Mouse (Mus musculus) frontal cortex, adult (tissue): ENCODE measurements at regions not wholly inside any gene's neighbourhood (a gene's known extent, or its start where the extent isn't known, plus 50 kb on each side); places are given as distances from the start of the nearest gene placed in this dataset.

ENCODE experiments used
- ATAC-seq: cut with Nextera tagmentation; 2 replicates; pipeline ENCODE4 v1.9.2; 2017; ENCODE audit warnings: mild to moderate bottlenecking, moderate library complexity, mixed read lengths; ENCODE audit not compliant: low TSS enrichment

DNA sequence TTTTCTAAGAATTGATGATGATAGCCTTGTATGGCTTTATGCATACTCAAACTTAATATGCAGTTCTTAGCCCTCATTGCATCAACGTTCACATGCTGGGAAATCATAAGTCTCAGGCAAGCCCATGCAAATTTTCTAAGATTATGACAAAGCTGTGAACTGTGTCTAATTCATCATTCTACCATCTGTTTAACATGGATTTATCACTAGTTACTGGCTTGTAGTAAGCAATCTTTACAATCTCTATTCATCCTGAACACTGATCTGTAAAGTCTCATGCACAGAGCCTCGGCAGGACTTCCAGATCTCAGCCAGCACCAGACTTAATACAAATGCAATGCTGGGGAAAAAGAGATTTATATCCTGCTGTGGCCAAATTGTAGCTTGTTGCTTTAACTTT is 6702.1 kb downstream of the 9330182O14Rik start:
- no peak for ATAC-seq

GRCm38 (mm10) chr15:46838067-46838466 is 6703.9 kb downstream of the 9330182O14Rik start:
- peak; percentile 31 for ATAC-seq

- ATAC-seq = no peak
Measured at GRCm38 (mm10) chr15:46849545-46849944, 6715.4 kb downstream of the 9330182O14Rik start.
